ENCODE assay signal across 8 mouse cellular contexts in genomic region chr7:25395558-25396521, GRCm38 (mm10). TPM values are rescaled to one million over a fixed set of nuclear protein-coding genes. Genes with fewer than 3 reads are reported as not detected.
DNase-seq lines count a peak whose midpoint lies in the region; ATAC-seq and TF ChIP-seq lines count a peak whose summit lies in the region.

No protein-coding gene starts in this region.

- TF ChIP-seq CTCF in CH12.LX (conservative IDR thresholded peaks at IDR 0.05 in 1 of 2, IDR thresholded peaks at IDR 0.05 in 1 of 2; ENCODE audit: low read depth in 2 of 2, low read length in 2 of 2) = no peak
- 0 out of 2 replicates have a peak, but pooled peaks have one; percentile 1 for TF ChIP-seq CTCF in heart, postnatal 0 days (IDR thresholded peaks at IDR 0.05; ENCODE audit: low read depth)
- TF ChIP-seq CTCF in testis, adult 2 months (IDR thresholded peaks at IDR 0.05; ENCODE audit: control insufficient read depth, insufficient read depth, insufficient replicate concordance, low read depth, low read length) = no peak

- H3K79me2 ChIP-seq in CH12.LX (replicated peaks; ENCODE audit: control insufficient read depth, extremely low read depth, insufficient read depth, poor library complexity, severe bottlenecking) = no peaks in the 10 kb centered on the region

- H3K27me3 ChIP-seq in CH12.LX (replicated peaks) = no peaks in the 10 kb centered on the region
- H3K27me3 ChIP-seq in forebrain, embryonic 11.5 days (ENCODE audit: control insufficient read depth, insufficient read depth, low read length) = no peaks in the 10 kb centered on the region; the same call in 1 of the 2 replicates
- no peaks in the 10 kb centered on the region for H3K27me3 ChIP-seq in heart, postnatal 0 days (ENCODE audit: control insufficient read depth, insufficient read depth, low read length)
- no peaks in the 10 kb centered on the region for H3K27me3 ChIP-seq in liver, embryonic 16.5 days (ENCODE audit: control insufficient read depth, insufficient read depth, low read depth, low read length)
- no peaks in the 10 kb centered on the region for H3K27me3 ChIP-seq in neural tube, embryonic 13.5 days
- no peaks in the 10 kb centered on the region for H3K27me3 ChIP-seq in testis, adult 2 months (ENCODE audit: control insufficient read depth, insufficient read depth, low read length)

- dilution Hi-C loops in CH12.LX (cut with MboI; ENCODE audit: extremely low pct_ligation_motif_present, extremely low pct_unique_long_range_greater_than_20kb, low sequenced_read_pairs) = no loop called here

- ATAC-seq in forebrain, embryonic 11.5 days (replicated peaks; ENCODE audit: low FRiP score) = peak; percentile 97
- peak; percentile 98 for ATAC-seq in heart, postnatal 0 days (ENCODE audit: insufficient read depth, low read depth)
- peak; percentile 96 for ATAC-seq in liver, embryonic 16.5 days (ENCODE audit: low read depth)
- peak; percentile 97 for ATAC-seq in neural tube, embryonic 13.5 days (ENCODE audit: low read depth)

- TF ChIP-seq POLR2A in CH12.LX (IDR thresholded peaks at IDR 0.05; ENCODE audit: low read depth, low read length) = peak; percentile 50; the same call in 1 of the 2 replicates
- TF ChIP-seq POLR2A in testis, adult 2 months (IDR thresholded peaks at IDR 0.05; ENCODE audit: control insufficient read depth, low read depth, low read length) = peak; percentile 51

- DNase-seq in CH12.LX (ENCODE audit: extremely low read depth) = peak; percentile 92
- peak; percentile 92 for DNase-seq in c-Kit-positive CD71-positive TER-119-negative erythroid progenitor cells, embryonic 14.5 days (ENCODE audit: low read depth)
- DNase-seq in forebrain, embryonic 11.5 days (ENCODE audit: low spot score) = peak; percentile 94
- DNase-seq in heart, postnatal 0 days (ENCODE audit: low spot score) = peak; percentile 95
- peak; percentile 98 for DNase-seq in kidney, postnatal 4 days

- H3K4me1 ChIP-seq in CH12.LX (ENCODE audit: control insufficient read depth in 1 of 2, insufficient read depth in 2 of 2) = peaks cover 6 to 20% of the 10 kb centered on the region in 2 experiments; a peak in 3 of 4 replicates
- H3K4me1 ChIP-seq in forebrain, embryonic 11.5 days (replicated peaks; ENCODE audit: control insufficient read depth, insufficient read depth, low read length) = peaks cover 2% of the 10 kb centered on the region; the same call in 1 of the 2 replicates
- H3K4me1 ChIP-seq in heart, postnatal 0 days (ENCODE audit: control insufficient read depth, insufficient read depth) = peaks cover 21% of the 10 kb centered on the region
- peaks cover 34% of the 10 kb centered on the region for H3K4me1 ChIP-seq in liver, embryonic 16.5 days (ENCODE audit: control insufficient read depth, low read depth, low read length)
- H3K4me1 ChIP-seq in neural tube, embryonic 13.5 days (replicated peaks) = peaks cover 47% of the 10 kb centered on the region
- H3K4me1 ChIP-seq in testis, adult 2 months (ENCODE audit: control insufficient read depth, insufficient read depth, low read length) = peaks cover 5% of the 10 kb centered on the region

- TF ChIP-seq RAD21 in CH12.LX (IDR thresholded peaks at IDR 0.05; ENCODE audit: low read depth, low read length) = no peak

- H3K36me3 ChIP-seq in CH12.LX (replicated peaks in 1 of 2; ENCODE audit: control insufficient read depth in 1 of 2, insufficient read depth in 1 of 2, low read length in 1 of 2) = peaks cover 0 to 6% of the 10 kb centered on the region in 2 experiments
- H3K36me3 ChIP-seq in forebrain, embryonic 11.5 days (ENCODE audit: control insufficient read depth, insufficient read depth, low read length) = no peaks in the 10 kb centered on the region
- no peaks in the 10 kb centered on the region for H3K36me3 ChIP-seq in heart, postnatal 0 days (replicated peaks; ENCODE audit: control insufficient read depth, insufficient read depth, low read length)
- H3K36me3 ChIP-seq in liver, embryonic 16.5 days (ENCODE audit: control insufficient read depth, insufficient read depth) = no peaks in the 10 kb centered on the region
- no peaks in the 10 kb centered on the region for H3K36me3 ChIP-seq in neural tube, embryonic 13.5 days
- H3K36me3 ChIP-seq in testis, adult 2 months (ENCODE audit: control insufficient read depth, insufficient read depth, low read length) = no peaks in the 10 kb centered on the region; the same call in 1 of the 2 replicates

- 7% methylated on average over 51 of the region's 52 CpGs for WGBS in forebrain, embryonic 11.5 days
- 7% methylated on average over 48 of the region's 52 CpGs for WGBS in heart, postnatal 0 days
- 5% methylated on average over 52 of the region's 52 CpGs for WGBS in liver, embryonic 16.5 days (ENCODE audit: insufficient replicate concordance)
- 4% methylated on average over 52 of the region's 52 CpGs for WGBS in neural tube, embryonic 13.5 days

- H3K9ac ChIP-seq in CH12.LX (ENCODE audit: insufficient read depth, low read depth) = peak overlapping the region; percentile 42
- H3K9ac ChIP-seq in forebrain, embryonic 11.5 days (ENCODE audit: low read length) = peak overlapping the region; percentile 64
- peak overlapping the region; percentile 76 for H3K9ac ChIP-seq in heart, postnatal 0 days (replicated peaks; ENCODE audit: low read depth, low read length)
- peak overlapping the region; percentile 62 for H3K9ac ChIP-seq in liver, embryonic 16.5 days (ENCODE audit: low read depth, low read length)
- H3K9ac ChIP-seq in neural tube, embryonic 13.5 days = peak overlapping the region; percentile 77

- TF ChIP-seq EP300 in CH12.LX (IDR thresholded peaks at IDR 0.05; ENCODE audit: low read length) = no peak
- no peak for TF ChIP-seq EP300 in heart, postnatal 0 days (IDR thresholded peaks at IDR 0.05; ENCODE audit: low read depth)

- no peak overlapping the region for H3K27ac ChIP-seq in CH12.LX (ENCODE audit: insufficient read depth, low read depth)
- no peak overlapping the region for H3K27ac ChIP-seq in forebrain, embryonic 11.5 days (ENCODE audit: low read depth, low read length)
- H3K27ac ChIP-seq in heart, postnatal 0 days (ENCODE audit: low read depth) = peak overlapping the region; percentile 72
- peak overlapping the region; percentile 64 for H3K27ac ChIP-seq in liver, embryonic 16.5 days (ENCODE audit: low read length)
- peak overlapping the region; percentile 81 for H3K27ac ChIP-seq in neural tube, embryonic 13.5 days (replicated peaks)
- peak overlapping the region; percentile 96 for H3K27ac ChIP-seq in testis, adult 2 months (ENCODE audit: control insufficient read depth, insufficient read depth, low read depth, low read length)

- H3K4me2 ChIP-seq in CH12.LX (ENCODE audit: insufficient read depth, low read depth, poor library complexity, severe bottlenecking) = peak overlapping the region; percentile 78
- peak overlapping the region; percentile 90 for H3K4me2 ChIP-seq in forebrain, embryonic 11.5 days (ENCODE audit: low read depth, low read length, severe bottlenecking)
- H3K4me2 ChIP-seq in heart, postnatal 0 days (ENCODE audit: low read depth, low read length) = peak overlapping the region; percentile 89
- peak overlapping the region; percentile 86 for H3K4me2 ChIP-seq in liver, embryonic 16.5 days (ENCODE audit: low read depth, low read length)
- peak overlapping the region; percentile 77 for H3K4me2 ChIP-seq in neural tube, embryonic 13.5 days

- H3K4me3 ChIP-seq in CH12.LX (replicated peaks in 1 of 3; ENCODE audit: low read depth in 2 of 3, low read length in 2 of 3, poor library complexity in 1 of 3) = peak overlapping the region; percentile 69 to 76 (median 72)
- H3K4me3 ChIP-seq in forebrain, embryonic 11.5 days (ENCODE audit: low read depth, low read length) = peak overlapping the region; percentile 63
- peak overlapping the region; percentile 81 for H3K4me3 ChIP-seq in heart, postnatal 0 days (ENCODE audit: low read depth, low read length)
- H3K4me3 ChIP-seq in liver, embryonic 16.5 days (ENCODE audit: low read depth, low read length) = peak overlapping the region; percentile 67
- peak overlapping the region; percentile 56 for H3K4me3 ChIP-seq in neural tube, embryonic 13.5 days
- H3K4me3 ChIP-seq in testis, adult 2 months (ENCODE audit: control insufficient read depth, low read depth, low read length) = peak overlapping the region; percentile 98

- H3K9me3 ChIP-seq in CH12.LX (replicated peaks; ENCODE audit: low read length) = no peaks in the 10 kb centered on the region
- H3K9me3 ChIP-seq in forebrain, embryonic 11.5 days (ENCODE audit: control insufficient read depth, low read length) = no peaks in the 10 kb centered on the region
- H3K9me3 ChIP-seq in heart, postnatal 0 days (replicated peaks; ENCODE audit: control insufficient read depth, low read length) = no peaks in the 10 kb centered on the region
- no peaks in the 10 kb centered on the region for H3K9me3 ChIP-seq in liver, embryonic 16.5 days (replicated peaks; ENCODE audit: control insufficient read depth, low read length)
- no peaks in the 10 kb centered on the region for H3K9me3 ChIP-seq in neural tube, embryonic 13.5 days

- in situ Hi-C loops in CH12.LX (cut with MboI; ENCODE audit: low pct_ligation_motif_present, low pct_unique_long_range_greater_than_20kb, low sequenced_read_pairs) = no loop called here

RNA-seq across cellular contexts. Expression of gene Lipe, which starts 2.7 kb away (rescaled TPM):
- 2.7 and 3.4 TPM in 2 replicates for total RNA-seq in CH12.LX (2012; rRNA removed)
- 2.3 and 2.8 TPM in 2 replicates for total RNA-seq in CH12.LX (2014; rRNA removed)
- polyA plus RNA-seq in CH12.LX (2012; ENCODE audit: insufficient read length, low read depth) = 5.9 and 6.4 TPM in 2 replicates
- polyA plus RNA-seq in forebrain, embryonic 11.5 days (2014; fragmentation: Nextera tagmentation; extraction: Ambion mirVana) = 3.0 and 3.8 TPM in 2 replicates
- 23.5 and 31.1 TPM in 2 replicates for total RNA-seq in heart, postnatal 0 days (2014; rRNA removed; ENCODE audit: low replicate concordance)
- 19.3 and 21.5 TPM in 2 replicates for polyA plus RNA-seq in heart, postnatal 0 days (2015; fragmentation: Nextera tagmentation; extraction: Ambion mirVana)
- 3.4 and 3.8 TPM in 2 replicates for polyA plus RNA-seq in liver, embryonic 16.5 days (2015; fragmentation: Nextera tagmentation; extraction: Ambion mirVana)
- polyA plus RNA-seq in neural tube, embryonic 13.5 days (2015; fragmentation: Nextera tagmentation; extraction: Ambion mirVana) = 9.9 and 11.4 TPM in 2 replicates
- polyA plus RNA-seq in testis, adult 2 months (2012; rRNA removed) = 250 and 254 TPM in 2 replicates

RNA-seq across cellular contexts. Expression of gene Cxcl17, which starts 16.8 kb away (rescaled TPM):
- total RNA-seq in CH12.LX (2012; rRNA removed) (not detected in 2 replicates), CH12.LX (2014; rRNA removed) (not detected in 2 replicates)
- not detected in 2 replicates for polyA plus RNA-seq in CH12.LX (2012; ENCODE audit: insufficient read length, low read depth)
- 0.69 TPM in 1 of 2 replicates, not detected in the other for polyA plus RNA-seq in forebrain, embryonic 11.5 days (2014; fragmentation: Nextera tagmentation; extraction: Ambion mirVana)
- not detected in 2 replicates for total RNA-seq in heart, postnatal 0 days (2014; rRNA removed; ENCODE audit: low replicate concordance)
- polyA plus RNA-seq in heart, postnatal 0 days (2015; fragmentation: Nextera tagmentation; extraction: Ambion mirVana) = 0.42 and 1.1 TPM in 2 replicates
- polyA plus RNA-seq in liver, embryonic 16.5 days (2015; fragmentation: Nextera tagmentation; extraction: Ambion mirVana) = 0.15 TPM in 1 of 2 replicates, not detected in the other
- 0.41 and 0.63 TPM in 2 replicates for polyA plus RNA-seq in neural tube, embryonic 13.5 days (2015; fragmentation: Nextera tagmentation; extraction: Ambion mirVana)
- polyA plus RNA-seq in testis, adult 2 months (2012; rRNA removed) = not detected in 2 replicates

RNA-seq across cellular contexts. Expression of gene Cnfn, which starts 26.3 kb away (rescaled TPM):
- total RNA-seq in CH12.LX (2012; rRNA removed) = not detected in 2 replicates
- not detected in 2 replicates for total RNA-seq in CH12.LX (2014; rRNA removed)
- polyA plus RNA-seq in CH12.LX (2012; ENCODE audit: insufficient read length, low read depth) = not detected in 2 replicates
- 0.28 TPM in 1 of 2 replicates, not detected in the other for polyA plus RNA-seq in forebrain, embryonic 11.5 days (2014; fragmentation: Nextera tagmentation; extraction: Ambion mirVana)
- total RNA-seq in heart, postnatal 0 days (2014; rRNA removed; ENCODE audit: low replicate concordance) = not detected in 2 replicates
- polyA plus RNA-seq in heart, postnatal 0 days (2015; fragmentation: Nextera tagmentation; extraction: Ambion mirVana) = not detected in 2 replicates
- not detected in 2 replicates for polyA plus RNA-seq in liver, embryonic 16.5 days (2015; fragmentation: Nextera tagmentation; extraction: Ambion mirVana)
- not detected in 2 replicates for polyA plus RNA-seq in neural tube, embryonic 13.5 days (2015; fragmentation: Nextera tagmentation; extraction: Ambion mirVana)
- polyA plus RNA-seq in testis, adult 2 months (2012; rRNA removed) = 0.26 TPM in 1 of 2 replicates, not detected in the other

Comparison
In these comparisons a context has a peak if more than half of its experiments do, and no peak if none do; other contexts are left out.
1. H3K27ac ChIP-seq: peak in heart, postnatal 0 days (single experiment), liver, embryonic 16.5 days (single experiment), neural tube, embryonic 13.5 days (single experiment) and testis, adult 2 months (single experiment); none in CH12.LX (single experiment) and forebrain, embryonic 11.5 days (single experiment).
2. RNA of gene Lipe, which starts 2.7 kb away (polyA plus RNA-seq): 250 to 254 TPM in testis, adult 2 months; 19.3 to 21.5 TPM in heart, postnatal 0 days, 9.9 to 11.4 TPM in neural tube, embryonic 13.5 days, 5.9 to 6.4 TPM in CH12.LX, 3.4 to 3.8 TPM in liver, embryonic 16.5 days and 3.0 to 3.8 TPM in forebrain, embryonic 11.5 days; every median in the first group is over 10 times any median in the second.
3. Peak in every context shown above with its lines, with median percentiles within 50 percentile points of each other: DNase-seq, H3K4me2 ChIP-seq, H3K4me3 ChIP-seq, H3K9ac ChIP-seq and ATAC-seq.